Mouse (Mus musculus) liver, embryonic 13.5 days (tissue): ENCODE data around the gene Gm17606. TPM values are rescaled to one million over a fixed set of nuclear protein-coding genes. Genes with fewer than 3 reads are reported as not detected.

ENCODE experiments used
- microRNA counts: library from miRNA; unstranded; fragments of <30 nt; microRNA quantifications from one replicate; lab custom pipeline; 2016
- microRNA-seq: library from miRNA; unstranded; fragments of <30 nt; microRNA quantifications from one replicate; pipeline ENCODE4, GENCODE M21; 2016
- polyA plus RNA-seq: library from polyadenylated mRNA; unstranded; fragments of >200 nt; fragmentation: Nextera tagmentation; extraction: Ambion mirVana; gene quantifications from 2 replicates; pipeline ENCODE4 v1.2.1, GENCODE M21; 2015

Gene Gm17606
- polyA plus RNA-seq, 1 experiment from 2014 or later = not detected

MicroRNAs encoded within 50 kb of the gene (microRNA counts, 519-probe panel; counts per million panel counts)
- 114 counts per million for microRNA mmu-miR-686 (lab: Ali Mortazavi, UCI)

Small RNA genes within 50 kb of the gene (microRNA-seq; reads per million reads assigned to microRNA genes)
- not detected for gene Mir686
- gene Mir6948 = not detected

Other genes with a start within 250 kb of the Gm17606 start
- gene Slc7a7, start 223.2 kb upstream of the Gm17606 start, polyA plus RNA-seq = 8.6 and 10.3 TPM in 2 replicates
- 244 and 265 TPM in 2 replicates for gene Mrpl52, start 214.0 kb upstream of the Gm17606 start, polyA plus RNA-seq
- 19.8 and 23.2 TPM in 2 replicates for gene Mmp14, start 209.3 kb upstream of the Gm17606 start, polyA plus RNA-seq
- 18.4 and 21.2 TPM in 2 replicates for gene Lrp10, start 176.8 kb upstream of the Gm17606 start, polyA plus RNA-seq
- gene Rem2, start 164.9 kb upstream of the Gm17606 start, polyA plus RNA-seq = 0.06 and 0.12 TPM in 2 replicates
- gene Prmt5, start 123.4 kb upstream of the Gm17606 start, polyA plus RNA-seq = 41.6 and 48.9 TPM in 2 replicates
- 45.6 and 47.5 TPM in 2 replicates for gene Haus4, start 86.3 kb upstream of the Gm17606 start, polyA plus RNA-seq
- 3.9 and 4.4 TPM in 2 replicates for gene Ajuba, start 63.4 kb upstream of the Gm17606 start, polyA plus RNA-seq
- 2.7 and 3.0 TPM in 2 replicates for gene 4931414P19Rik, start 35.0 kb upstream of the Gm17606 start, polyA plus RNA-seq
- gene Psmb5, start 22.9 kb upstream of the Gm17606 start, polyA plus RNA-seq = 262 and 266 TPM in 2 replicates
- not detected in 2 replicates for gene Psmb11, start 19.5 kb upstream of the Gm17606 start, polyA plus RNA-seq
- 0.25 and 0.38 TPM in 2 replicates for gene Cdh24, start 412 bp downstream of the Gm17606 start, polyA plus RNA-seq
- 46.3 and 51.6 TPM in 2 replicates for gene 1700123O20Rik, start 45.3 kb downstream of the Gm17606 start, polyA plus RNA-seq
- 62.5 and 68.7 TPM in 2 replicates for gene Acin1, start 46.0 kb downstream of the Gm17606 start, polyA plus RNA-seq
- 0.03 and 0.05 TPM in 2 replicates for gene Gm29776, start 57.9 kb downstream of the Gm17606 start, polyA plus RNA-seq
- gene Cebpe, start 71.2 kb downstream of the Gm17606 start, polyA plus RNA-seq = 3.4 and 3.5 TPM in 2 replicates
- gene Slc7a8, start 141.0 kb downstream of the Gm17606 start, polyA plus RNA-seq = 2.1 and 3.6 TPM in 2 replicates
- not detected in 2 replicates for gene Rnf212b, start 173.2 kb downstream of the Gm17606 start, polyA plus RNA-seq
- 2.2 TPM in 2 replicates for gene Homez, start 230.0 kb downstream of the Gm17606 start, polyA plus RNA-seq
- 0.41 and 0.50 TPM in 2 replicates for gene Ppp1r3e, start 236.6 kb downstream of the Gm17606 start, polyA plus RNA-seq
- gene Bcl2l2, start 242.4 kb downstream of the Gm17606 start, polyA plus RNA-seq = 0.57 and 0.62 TPM in 2 replicates
- gene Gm20521, start 242.5 kb downstream of the Gm17606 start, polyA plus RNA-seq = 0.09 TPM in 1 of 2 replicates, not detected in the other